Mouse (Mus musculus): ENCODE measurements at regions not wholly inside any gene's neighbourhood (a gene's known extent, or its start where the extent isn't known, plus 50 kb on each side); places are given as distances from the start of the nearest gene placed in this dataset.

DNA sequence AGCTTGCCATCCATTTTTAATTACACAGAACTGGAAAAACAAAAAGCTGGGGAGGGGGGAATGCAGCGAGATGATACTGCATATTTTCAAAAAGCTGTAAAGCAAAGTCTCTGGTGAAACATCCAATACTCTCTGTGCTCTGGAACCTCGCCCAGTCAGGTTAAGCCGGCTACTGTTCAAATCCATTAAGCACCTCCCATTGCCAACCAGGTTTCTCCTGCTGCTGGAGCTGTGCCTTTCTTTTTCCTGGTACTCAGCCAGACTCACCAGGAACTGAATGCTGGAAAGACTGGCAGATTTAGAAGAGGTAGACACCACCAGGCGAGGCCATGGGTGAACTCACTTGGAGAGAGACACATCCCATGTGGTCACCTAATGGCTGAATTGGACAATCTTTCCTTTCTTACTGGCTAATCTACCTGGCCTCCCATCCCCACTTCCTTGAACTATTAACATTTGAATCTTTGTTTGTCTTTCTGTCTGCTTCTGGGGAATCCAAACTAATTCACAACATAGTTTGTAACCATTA lies 1250.8 kb upstream of the Jmjd1c start:
- intact Hi-C loops (cut with DNase I): no loop called here
- no peak for DNase-seq (ENCODE audit: low spot score in 2 of 2)

DNA sequence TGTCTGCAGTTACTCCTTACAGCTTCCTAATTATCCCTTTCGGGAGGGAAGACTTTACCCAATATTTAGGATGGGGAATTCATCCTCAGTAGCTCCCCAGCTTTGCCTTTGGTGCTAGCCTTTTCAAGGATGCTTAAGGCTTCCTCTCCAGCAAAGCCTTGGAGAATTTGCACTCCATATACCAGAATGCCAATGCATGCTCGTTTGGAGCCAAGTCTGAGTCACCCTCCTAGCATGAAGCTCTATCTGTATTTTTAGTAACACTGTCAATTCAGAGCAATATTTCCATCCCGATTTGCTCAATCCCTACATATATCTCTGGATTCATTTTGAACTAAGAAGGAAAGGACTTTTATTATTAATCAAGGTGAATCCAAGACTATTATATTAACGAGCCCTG lies 1249.8 kb upstream of the Jmjd1c start:
- peak; percentile 11 to 81 for DNase-seq (ENCODE audit: low spot score in 2 of 2)
- intact Hi-C loops (cut with DNase I): no loop called here

DNA sequence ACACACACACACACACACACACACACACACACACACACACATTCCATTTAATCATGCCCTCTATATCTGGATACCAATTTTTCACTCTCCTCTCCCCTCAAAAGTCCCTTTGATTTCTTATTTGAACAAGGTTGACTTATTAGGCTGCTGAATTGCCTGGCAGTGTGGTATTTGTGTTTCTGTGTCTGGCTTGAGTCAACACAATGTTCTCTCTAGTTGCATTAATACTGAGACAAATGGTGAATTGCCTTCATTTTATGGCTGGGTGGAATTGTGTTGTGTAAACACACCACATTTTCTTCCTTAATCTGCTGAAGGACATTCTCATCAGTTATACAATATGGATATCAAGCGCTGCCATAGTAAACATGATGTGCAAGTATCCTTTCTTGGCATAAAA lies 1248.3 kb upstream of the Jmjd1c start:
- intact Hi-C loops (cut with DNase I): no loop called here

DNA sequence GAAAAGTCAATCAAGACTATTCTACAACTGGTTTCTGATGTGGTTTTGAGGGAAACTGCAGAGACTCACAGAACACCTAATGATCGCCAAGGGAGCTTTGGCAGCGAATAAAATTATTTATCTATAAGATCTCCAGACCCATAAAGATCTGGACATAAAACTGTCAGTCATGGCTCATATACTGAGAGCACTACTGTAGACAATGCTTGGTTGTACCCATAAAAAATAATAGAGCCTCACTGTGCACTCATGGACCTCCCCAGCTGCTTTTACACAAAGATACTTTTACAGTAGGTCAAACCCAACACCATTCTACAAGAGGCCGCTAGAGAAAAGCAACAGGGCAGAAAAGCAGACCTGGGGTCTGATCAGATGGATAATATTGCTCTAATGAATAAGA lies 1206.0 kb upstream of the Jmjd1c start:
- intact Hi-C loops (cut with DNase I): no loop called here
- DNase-seq (ENCODE audit: low spot score in 2 of 2): no peak

More for the DNA sequence above, 1248.3 kb upstream of the Jmjd1c start:
- no peak for DNase-seq (ENCODE audit: low spot score in 2 of 2)

DNA sequence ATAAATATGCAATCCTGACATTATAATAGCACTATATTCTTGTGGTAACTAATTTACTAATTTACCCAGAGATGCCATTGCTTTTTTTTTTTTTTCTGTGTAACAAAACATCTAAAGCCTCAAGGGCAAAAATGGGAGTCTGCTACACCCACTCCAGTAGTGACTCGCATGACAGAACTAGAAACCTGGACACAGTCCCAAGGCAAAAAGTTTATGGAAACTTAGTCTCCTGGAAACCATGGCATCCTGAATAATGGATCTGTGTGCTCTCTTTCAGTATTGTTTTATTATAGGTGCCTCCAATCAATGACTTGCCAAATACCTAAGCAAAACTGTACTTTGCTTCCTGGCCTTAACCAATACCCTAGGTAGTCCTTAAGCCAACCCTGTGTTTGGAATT lies 1188.4 kb upstream of the Jmjd1c start:
- no peak for DNase-seq (ENCODE audit: low spot score in 2 of 2)
- intact Hi-C loops (cut with DNase I): no loop called here

DNA sequence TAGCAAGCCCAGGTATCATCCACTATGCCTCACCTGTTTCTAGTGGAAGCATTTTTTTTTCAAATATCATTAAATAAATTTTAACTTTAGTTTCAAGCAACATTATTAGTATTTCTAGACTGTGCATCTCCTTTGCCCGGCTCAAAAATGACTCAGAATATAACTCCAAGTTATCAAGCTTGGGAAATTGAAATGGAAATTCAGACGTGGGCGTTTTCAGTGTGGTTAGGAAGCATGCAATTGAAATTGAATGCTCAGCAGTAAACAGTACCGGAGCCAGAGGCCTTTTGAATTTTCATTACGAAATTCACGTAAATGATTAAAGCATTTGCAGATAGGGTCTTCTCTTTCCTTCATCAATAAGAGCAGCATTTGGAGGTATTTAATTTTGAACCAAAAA lies 1183.4 kb upstream of the Jmjd1c start:
- peak in 1 of 2 experiments; percentile 38 for DNase-seq (ENCODE audit: low spot score in 2 of 2)
- intact Hi-C loops (cut with DNase I): no loop called here

DNA sequence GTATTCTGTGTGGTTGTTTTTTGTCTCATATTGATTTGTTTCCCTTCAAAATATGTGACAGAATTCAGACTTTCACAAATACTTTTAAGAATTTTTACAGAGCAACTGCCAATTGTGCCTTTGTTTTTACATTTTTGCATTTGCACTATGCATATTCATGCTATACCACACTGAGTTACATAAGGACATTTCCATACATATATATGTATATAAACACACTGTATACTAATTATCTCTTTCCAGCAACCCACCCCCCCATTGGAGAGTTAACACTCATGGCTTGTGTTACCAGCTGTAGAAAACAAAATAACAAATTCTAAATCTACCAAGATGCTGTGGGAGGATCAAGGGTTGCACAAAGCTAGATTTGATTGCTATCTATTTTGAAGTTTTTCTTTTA lies 1163.8 kb upstream of the Jmjd1c start:
- intact Hi-C loops (cut with DNase I): no loop called here
- DNase-seq (ENCODE audit: low spot score in 2 of 2): peak in 1 of 2 experiments; percentile 36

DNA sequence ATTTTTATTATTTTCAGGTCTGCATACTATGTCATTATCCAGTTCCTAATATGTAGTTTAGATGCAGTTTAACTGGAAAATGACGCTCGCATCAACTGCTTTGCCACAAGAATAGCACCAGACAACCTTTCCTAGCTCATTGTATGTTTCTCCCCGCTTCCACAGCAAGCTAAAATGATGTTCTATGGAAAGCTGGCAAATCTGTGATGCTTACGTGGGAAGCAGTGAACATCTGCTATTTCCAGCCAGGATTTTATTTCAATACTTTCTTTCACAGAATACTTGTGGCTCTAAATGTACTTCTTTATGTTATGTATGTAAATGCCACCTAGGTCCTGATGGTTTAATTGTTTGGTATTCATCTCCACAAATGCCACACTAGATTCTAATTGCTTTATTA lies 1147.3 kb upstream of the Jmjd1c start:
- intact Hi-C loops (cut with DNase I): loop anchor here (5.0 kb wide), 1 partner anchor 289 kb away; no protein-coding TSS in a partner anchor
- DNase-seq (ENCODE audit: low spot score in 2 of 2): peak; percentile 16 to 87

DNA sequence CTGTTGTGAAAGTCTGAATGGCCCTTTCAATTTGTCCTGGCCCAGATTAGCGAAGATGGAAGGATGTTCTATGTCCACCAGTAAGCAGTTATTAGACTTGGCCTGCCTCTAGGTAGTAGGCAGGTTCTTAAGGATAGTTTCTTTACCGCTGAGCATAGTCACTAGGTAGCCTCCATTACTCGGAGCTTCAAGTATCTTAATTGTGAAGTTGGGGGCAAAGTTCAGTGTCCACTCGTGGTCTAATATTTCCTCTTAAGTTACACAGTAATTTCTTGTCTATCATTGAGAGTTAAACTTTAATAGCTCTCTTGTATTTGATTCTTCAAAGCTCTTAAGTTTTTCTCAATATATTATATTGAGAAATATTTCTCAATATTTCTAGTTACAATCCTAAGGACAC lies 1133.5 kb upstream of the Jmjd1c start:
- no peak for DNase-seq (ENCODE audit: low spot score in 2 of 2)
- intact Hi-C loops (cut with DNase I): no loop called here

DNA sequence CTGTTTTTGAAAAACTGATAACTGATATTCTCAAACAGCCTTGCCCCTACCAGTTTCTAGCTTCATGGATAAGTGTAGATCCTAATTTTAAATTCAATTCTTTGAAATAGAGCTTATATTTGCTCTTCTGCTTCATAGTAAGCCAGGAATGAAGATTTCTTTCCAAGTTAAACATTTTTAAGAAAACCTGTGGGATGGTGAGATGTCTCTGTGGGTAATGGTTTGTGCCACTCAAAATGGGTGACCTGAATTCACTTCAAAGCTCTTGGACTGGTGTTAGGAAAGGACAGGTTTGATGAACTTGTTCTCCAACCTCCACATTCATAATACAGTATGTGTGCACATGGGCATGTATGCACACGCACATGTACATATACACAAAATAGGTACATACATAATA lies 1126.2 kb upstream of the Jmjd1c start:
- intact Hi-C loops (cut with DNase I): no loop called here
- DNase-seq (ENCODE audit: low spot score in 2 of 2): peak in 1 of 2 experiments; percentile 70
